Mouse (Mus musculus) thymus, postnatal 0 days (tissue): Measurements from ENCODE around the gene Plch2. TPM values are rescaled to one million over a fixed set of nuclear protein-coding genes. Genes with fewer than 3 reads are reported as not detected.
A peak's percentile ranks its signal among the peaks of the same experiment; 100 is the strongest.

Experiments used
- DNase-seq: peaks from one replicate; pipeline ENCODE4 v3.0.0-alpha.2; 2015; ENCODE audit warnings: low spot score
- polyA plus RNA-seq: library from polyadenylated mRNA; unstranded; fragments of >200 nt; fragmentation: Nextera tagmentation; extraction: Ambion mirVana; gene quantifications from 2 replicates; pipeline ENCODE4 v1.2.1, GENCODE M21; 2015

Plch2 gene
- polyA plus RNA-seq, 1 experiment from 2014 or later = 0.74 TPM

DNA sequence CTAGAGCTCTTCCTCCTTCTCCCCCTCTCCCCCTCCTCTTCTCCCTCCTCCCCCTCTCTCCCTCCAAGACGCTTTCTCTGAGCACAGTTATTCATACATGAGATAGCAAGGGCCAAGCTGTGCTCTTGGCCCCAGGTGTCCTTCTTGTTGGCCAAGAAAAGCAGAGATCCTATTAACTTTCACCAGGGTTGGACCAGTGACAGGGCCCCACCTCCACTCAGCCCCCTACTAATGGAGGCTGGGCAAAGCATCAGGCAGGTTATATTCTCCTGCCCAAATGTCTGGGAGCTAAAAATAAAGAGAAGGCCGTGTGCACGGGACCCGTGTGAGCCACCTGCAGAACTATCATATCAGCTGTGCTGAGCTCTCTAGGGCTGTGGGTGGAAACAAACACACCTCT lies 61.7 kb downstream of the Plch2 start:
- DNase-seq = no peak

GRCm38 (mm10) chr4:154986750-154987149 lies 69.8 kb downstream of the Plch2 start:
- DNase-seq = no peak

GRCm38 (mm10) chr4:154986096-154986495 lies 70.5 kb downstream of the Plch2 start:
- peak; percentile 63 for DNase-seq

- DNase-seq = no peak
Measured at GRCm38 (mm10) chr4:154985151-154985777, 71.3 kb downstream of the Plch2 start.

DNA sequence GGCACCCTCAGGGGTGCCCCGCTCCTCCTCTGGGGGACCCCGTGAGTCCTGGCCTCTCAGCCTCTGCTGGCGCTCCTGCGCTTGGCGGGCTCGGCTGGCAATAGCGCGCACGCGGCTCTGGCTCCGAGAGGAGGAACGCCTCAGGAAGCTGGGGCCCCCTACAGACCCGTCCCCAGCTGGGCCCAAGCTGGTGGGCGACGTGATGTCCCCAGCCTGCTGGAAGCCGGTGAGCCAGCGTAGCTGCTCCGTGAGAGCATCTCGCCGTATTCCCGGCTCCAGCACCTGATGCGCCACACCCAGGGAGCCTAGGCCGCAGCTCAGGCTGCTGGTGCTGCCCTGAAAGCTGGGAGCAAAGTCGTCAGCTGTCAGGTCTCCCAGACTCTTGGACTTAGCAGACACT lies 72.8 kb downstream of the Plch2 start:
- no peak for DNase-seq

GRCm38 (mm10) chr4:154982247-154983120 lies 74.1 kb downstream of the Plch2 start:
- no peak for DNase-seq

- DNase-seq = peak; percentile 52
Measured at GRCm38 (mm10) chr4:154981530-154981929, 75.1 kb downstream of the Plch2 start.

DNA sequence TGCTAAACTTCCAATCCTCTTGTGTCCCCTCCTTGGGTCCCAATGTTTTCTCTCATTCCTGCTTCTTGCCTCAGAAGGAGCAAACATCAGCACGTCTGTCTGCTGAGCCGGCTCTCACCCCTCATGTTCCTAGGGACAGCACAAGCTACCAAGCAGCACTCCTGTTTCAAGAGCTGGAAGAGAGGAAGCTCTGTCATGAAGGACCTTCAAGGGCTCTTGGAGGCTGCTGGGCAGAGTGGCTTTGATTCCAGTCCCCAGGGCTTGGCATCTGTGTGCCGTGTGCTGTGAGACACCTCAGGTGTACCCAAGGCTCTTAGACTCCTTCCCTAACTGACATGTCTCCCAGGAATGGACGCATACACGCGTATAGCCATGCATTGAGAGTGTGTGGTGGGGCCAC lies 75.5 kb downstream of the Plch2 start:
- no peak for DNase-seq

DNA sequence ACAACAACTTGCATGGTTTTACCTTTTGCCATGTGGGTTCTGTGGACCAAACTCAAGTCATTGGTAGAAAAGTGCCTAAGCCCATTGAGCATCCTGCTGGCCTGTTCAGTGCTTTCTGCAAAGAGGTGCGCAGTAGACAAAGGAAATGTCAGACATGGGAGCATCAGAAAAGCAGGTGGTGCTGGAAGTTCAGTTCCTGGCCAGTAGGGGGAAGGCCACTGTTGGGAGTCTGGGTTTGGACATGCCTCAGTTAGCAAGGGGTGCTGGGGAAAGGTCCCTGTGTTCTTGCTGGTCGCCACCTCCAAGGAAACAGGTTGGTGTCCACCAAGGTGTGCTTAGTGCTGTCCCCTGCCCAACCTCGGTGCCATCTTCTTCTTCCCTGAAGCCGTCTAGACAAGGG lies 76.5 kb downstream of the Plch2 start:
- no peak for DNase-seq

DNA sequence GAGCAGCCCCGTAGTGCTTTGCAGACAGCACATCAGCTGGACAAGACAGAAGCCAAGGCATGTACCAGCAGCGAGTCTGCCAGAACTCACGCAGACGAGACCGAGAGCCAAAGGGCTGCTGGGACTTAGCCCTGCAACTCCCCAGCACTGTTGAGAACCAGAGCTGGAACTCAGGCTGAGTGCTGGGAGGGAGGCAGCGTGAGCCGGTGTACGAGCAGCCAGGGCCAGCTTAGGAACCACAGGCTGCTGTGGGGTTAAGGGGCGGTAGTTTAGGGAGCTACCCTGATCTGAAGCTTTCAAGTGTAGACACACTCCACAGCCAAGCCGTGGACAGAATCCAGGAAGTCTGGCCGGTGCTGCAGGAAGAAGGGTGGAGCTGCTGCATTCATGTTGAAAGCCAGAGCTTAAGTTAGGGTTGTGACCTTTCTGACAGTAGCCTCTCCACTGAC lies 82.4 kb downstream of the Plch2 start:
- no peak for DNase-seq

GRCm38 (mm10) chr4:154972546-154972945 lies 84.0 kb downstream of the Plch2 start:
- DNase-seq = no peak

GRCm38 (mm10) chr4:154967173-154967572 lies 89.4 kb downstream of the Plch2 start:
- no peak for DNase-seq

DNA sequence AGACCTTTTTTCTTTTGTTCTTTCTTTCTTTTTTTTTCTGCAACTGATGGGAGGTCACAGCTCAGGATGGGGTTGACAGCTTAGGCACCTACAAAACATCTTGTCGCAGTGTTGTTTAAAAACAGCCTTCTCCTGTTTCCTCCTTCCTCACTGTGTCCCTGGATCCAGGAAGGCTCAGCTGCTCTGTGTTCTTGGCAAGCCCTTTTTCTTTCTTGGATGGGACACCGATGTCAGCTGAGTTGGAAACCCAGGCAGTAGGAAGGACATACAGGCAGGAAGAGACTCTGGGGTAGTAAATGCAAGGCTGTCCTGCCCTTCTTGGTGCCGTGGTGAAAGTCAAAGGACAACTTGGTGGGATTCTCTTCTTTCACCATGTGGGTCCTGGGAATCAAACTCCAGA lies 90.7 kb downstream of the Plch2 start:
- DNase-seq = no peak

GRCm38 (mm10) chr4:154964581-154965235 lies 91.9 kb downstream of the Plch2 start:
- peak; percentile 60 for DNase-seq

DNA sequence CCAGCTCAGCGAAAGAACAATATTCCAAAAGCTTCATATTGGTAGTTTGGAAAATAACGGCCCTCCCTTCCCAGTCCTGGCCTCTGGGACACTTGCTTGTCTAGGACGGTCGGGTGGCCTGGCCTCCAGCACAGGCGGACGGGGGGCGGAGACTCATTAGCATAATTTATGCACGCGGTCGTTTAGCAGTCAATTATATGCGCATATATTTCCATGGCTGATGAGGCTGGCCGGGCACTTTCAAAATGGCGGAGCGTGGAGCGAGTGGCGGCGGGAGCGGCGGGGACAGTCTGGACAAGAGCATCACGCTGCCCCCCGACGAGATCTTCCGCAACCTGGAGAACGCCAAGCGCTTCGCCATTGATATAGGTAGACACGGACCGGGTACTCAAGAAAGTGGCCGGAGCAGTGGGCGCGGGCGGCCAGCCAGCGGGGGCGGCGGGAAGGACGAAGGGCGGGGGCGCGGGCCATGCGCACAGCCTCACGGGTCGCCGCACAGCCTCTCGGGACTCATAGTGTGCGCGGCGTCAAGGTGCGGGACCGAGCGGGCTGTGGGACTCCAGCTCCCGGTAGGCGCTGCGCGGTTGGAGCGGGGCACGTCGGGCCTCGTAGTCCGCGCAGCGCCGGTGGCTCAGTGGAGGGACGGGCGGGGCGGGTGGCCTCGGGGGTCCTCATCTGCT lies 92.5 kb downstream of the Plch2 start, which contains the start of gene Pank4:
Gene Pank4 (plus strand): TSS at position 223 of the 680 bp plus-strand sequence.
- peak; percentile 87 for DNase-seq

GRCm38 (mm10) chr4:154963190-154963836 lies 93.3 kb downstream of the Plch2 start:
- DNase-seq = no peak

DNA sequence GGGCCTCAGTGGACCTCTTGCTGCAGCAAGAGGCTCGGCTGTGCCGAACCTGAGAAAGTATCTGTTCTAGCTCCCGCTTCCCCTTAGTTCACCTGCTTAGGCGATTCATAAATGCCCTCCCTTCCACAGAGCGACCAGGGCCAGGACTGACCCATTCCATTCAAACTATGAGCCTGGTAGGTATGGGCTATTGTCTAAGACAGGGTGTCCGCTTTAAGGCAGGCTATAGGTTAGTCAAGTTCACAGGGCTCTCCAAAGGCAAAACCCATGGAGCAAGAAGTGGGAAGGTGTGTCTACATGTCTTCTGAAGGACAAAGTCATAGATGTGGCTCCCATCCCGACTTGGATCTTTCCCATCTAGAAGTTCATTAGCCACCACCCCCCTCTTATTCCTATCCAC lies 93.9 kb downstream of the Plch2 start:
- DNase-seq = no peak

GRCm38 (mm10) chr4:154961911-154962310 lies 94.7 kb downstream of the Plch2 start:
- peak; percentile 57 for DNase-seq

DNA sequence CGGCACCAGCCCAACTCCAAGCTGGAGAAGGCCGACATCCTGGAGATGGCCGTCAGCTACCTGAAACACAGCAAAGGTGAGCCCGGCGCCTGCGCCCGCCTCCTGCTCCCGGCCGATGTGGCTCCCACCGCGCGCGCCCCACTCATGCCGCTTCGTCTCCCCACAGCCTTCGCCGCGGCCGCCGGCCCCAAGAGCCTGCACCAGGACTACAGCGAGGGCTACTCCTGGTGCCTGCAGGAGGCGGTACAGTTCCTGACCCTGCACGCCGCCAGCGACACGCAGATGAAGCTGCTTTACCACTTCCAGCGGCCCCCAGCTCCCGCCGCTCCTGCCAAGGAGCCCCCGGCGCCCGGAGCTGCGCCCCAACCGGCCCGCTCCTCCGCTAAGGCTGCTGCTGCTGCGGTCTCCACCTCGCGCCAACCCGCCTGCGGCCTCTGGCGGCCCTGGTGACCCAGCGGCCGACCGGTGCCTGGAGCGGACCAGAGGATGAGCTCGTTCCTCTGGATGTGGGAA lies 95.3 kb downstream of the Plch2 start:
- DNase-seq = peak; percentile 48

- DNase-seq = peak; percentile 42
Measured at GRCm38 (mm10) chr4:154960690-154961225, 95.8 kb downstream of the Plch2 start, which contains the start of gene Hes5. Hes5 (plus strand) TSS chr4:154960923.
